Mouse (Mus musculus) urinary bladder, adult 2 months (tissue): Measurements from ENCODE around the gene Mageh1. TPM values are rescaled to one million over a fixed set of nuclear protein-coding genes. Genes with fewer than 3 reads are reported as not detected.
"Not testable (repeated sequence)": the region's sequence is repeated elsewhere in the genome, so short reads cannot be mapped to it uniquely, and the experiment has no call there.

Experiments used
- DNase-seq: peaks from one replicate; pipeline ENCODE4 v3.0.0; 2022; ENCODE audit warnings: low spot score
- polyA plus RNA-seq: library from polyadenylated mRNA; depleted of rRNA; stranded (reverse); fragments of >200 nt; gene quantifications from 2 replicates; pipeline ENCODE4 v1.2.3, GENCODE M21; 2012; rRNA removed

Gene Mageh1
- 25.4 and 29.9 TPM in 2 replicates for polyA plus RNA-seq

DNA sequence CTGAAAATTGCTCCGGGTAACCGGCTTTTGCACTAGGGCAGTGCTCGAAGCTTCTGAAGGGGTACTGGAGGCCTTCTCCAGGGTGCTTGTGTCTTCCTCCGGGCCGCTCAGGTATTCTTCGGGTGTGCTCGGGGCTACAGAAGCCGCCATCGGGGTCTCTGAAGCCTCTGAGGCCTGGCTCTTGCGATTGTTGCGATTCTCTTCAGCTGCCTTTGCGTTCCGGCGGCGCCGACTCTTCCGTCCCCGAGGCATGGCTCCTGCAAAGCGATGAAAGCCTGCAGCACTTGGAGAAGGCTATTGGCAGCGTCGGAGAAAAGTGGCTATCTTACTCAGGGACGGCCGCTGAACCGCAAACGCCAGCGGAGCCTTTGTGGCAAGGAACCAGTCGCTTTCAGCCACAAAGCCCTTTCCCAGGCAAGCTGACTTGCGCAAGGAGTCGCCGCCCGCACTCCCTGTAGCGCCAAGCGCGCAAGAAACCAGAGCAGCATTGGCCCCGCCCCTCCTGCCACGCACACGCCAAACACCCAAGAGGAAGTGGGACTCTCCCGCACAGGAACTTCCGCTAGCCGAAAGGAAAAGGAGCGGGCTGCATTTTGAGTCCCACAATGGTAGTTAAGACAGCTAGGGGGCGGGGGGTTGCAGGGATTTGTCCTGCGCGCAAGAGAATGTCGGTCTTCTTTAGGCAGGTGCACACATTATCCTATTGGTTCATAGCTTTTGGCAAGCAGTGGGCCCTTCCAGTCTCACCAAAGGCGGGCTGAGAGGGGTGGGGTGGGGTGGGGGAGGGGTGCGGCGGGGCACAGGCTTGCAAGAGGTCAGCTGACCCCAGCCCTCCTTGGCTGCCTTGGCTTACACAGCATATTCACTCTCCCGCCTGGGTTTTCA lies at the start of gene Mageh1:
Gene Mageh1, minus strand, starts transcription at position 489 of the 885 bp plus-strand sequence.
- peak; percentile 52 for DNase-seq

DNA sequence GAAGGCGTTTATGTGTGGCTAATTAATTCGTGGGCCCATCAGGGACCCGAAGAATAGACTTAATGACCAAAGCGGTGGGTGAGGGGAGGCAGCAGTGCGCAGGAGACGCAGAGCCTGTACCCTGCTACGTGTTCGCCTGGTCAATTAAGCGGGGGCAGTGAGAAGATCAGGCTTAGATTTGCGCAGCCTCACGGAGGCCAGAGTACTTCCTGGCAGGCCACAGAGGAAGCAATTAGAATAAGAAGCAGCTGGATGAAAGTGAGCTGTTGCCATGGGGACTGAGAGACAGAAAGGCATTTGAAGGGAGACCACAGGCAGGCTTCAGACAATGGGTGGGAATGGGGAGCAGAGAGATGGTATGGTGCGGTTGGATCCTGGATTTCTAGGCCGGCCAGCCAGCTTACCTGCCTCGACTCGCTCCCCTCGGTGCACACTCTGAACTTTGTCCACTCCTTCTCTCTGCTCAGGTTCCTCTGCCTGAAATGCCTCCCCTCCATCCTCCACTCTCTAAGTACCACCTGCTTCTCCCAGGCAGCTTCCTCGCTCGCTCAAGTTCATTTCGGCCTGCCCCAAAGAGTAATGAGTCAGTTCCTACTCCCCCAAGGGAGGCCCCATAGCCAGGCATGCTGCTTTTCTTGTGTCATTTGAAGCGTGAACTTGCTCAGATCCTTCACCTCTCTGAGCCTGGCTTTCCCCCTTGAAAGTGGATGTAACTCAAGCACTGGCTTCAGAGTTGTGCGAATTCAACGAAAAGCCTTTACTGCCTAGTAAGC lies 783 bp upstream of the Mageh1 start:
- DNase-seq = not testable (repeated sequence)

DNA sequence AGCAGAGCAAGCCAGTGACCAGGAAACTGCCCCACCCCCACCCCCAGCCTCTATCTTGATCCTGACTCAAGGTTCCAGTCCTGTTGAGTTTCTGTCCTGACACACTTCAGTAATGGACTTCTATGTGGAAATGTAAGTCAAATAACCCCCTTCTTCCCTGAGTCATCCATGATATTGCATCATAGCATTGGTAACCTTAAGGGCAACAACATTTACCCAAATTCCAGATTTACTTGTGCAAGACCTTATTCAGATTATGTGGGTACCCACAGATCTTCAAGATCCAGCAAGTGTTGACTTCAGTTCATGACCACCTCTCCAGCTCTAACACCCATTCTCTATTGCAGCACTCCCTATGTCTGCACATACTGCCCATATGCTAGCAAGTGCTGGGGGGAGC lies 5.8 kb downstream of the Mageh1 start:
- not testable (repeated sequence) for DNase-seq

DNA sequence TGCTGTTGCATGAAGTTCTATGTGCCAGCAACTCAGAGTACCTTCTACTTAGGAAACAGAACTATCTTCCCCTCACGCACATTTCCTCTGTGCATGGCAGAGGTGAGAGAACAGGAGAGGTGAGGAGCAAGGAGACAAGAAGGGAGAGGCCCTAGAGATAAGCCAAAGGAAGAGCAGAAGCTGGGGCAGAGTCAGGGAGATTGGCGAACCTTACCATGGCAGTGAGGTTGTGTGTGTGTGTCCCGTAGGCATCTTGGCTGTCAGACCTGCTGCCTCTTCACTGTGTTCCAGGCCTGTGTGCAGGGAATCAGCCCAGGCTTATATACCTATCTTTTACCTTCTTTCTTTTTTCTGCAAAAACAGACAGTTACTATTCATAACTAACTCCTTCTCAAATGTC lies 11.7 kb downstream of the Mageh1 start:
- DNase-seq = not testable (repeated sequence)

DNA sequence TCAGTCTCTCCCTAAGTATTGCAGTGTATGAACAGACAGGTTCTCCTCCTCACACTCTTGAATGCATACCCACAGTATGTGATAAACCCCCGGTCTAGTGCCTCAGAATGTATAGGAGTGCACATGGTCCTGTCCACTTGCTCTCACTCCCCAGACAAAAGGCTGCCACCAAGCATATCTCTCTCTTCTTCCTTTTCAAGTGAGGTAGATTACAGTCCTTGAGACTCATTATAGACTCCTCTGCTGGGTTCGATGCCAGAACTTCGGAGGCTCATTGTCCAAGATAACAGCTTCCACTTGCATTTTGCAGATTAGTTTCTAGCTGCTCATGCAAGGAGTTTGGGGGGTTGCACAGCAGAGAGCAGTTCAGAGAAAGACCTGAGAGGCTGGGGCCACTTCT lies 12.1 kb downstream of the Mageh1 start:
- DNase-seq = not testable (repeated sequence)

DNA sequence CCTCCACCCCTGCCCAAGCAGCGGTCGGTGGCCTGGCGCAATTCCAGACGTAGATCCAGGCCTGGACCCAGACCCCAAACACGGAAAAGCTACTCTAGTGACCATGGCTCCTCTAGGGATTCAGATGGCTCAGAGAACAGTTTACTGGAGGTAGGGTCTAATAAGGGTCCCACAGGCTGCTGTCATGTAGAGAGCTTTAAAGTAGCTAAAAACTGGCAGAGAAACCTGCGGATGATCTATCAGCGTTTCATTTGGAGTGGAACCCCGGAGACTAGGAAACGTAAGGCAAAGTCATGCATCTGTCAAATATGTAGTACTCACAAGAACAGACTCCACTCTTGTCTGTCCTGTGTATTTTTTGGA lies 29.7 kb downstream of the Mageh1 start:
- DNase-seq = no peak

DNA sequence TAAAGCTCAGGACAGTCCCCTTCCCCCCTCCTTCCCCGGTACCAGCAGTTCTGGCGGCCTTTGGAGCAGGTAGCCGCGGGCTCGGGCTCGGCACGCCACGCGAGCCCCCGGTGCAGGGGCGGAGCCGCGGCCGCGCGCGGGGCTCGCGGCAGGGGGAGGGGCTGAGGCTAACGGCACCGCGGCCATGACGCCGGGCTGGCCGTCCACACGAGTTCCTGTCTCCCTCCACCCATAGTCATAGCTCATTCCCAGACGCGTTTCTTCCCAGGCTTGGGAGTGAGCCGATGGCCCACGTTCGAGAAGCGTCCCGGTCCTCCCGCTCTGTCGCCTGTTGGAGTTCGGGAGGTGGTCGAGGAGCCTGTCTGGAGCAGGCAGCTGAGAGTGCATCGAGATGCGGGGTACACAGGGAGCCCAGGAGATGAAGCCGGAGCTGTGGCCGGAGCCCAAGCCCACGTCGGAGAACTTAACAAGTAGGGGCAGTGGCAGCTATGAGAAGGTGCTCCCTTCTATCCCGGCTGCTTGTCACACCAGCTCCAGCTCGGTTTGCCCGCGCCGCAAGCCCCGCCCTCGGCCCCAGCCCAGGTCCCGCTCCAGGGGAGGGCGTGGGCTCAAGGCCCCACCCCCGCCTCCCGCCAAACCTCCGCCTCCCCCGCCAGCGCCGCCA lies 30.2 kb downstream of the Mageh1 start:
- peak; percentile 28 for DNase-seq

DNA sequence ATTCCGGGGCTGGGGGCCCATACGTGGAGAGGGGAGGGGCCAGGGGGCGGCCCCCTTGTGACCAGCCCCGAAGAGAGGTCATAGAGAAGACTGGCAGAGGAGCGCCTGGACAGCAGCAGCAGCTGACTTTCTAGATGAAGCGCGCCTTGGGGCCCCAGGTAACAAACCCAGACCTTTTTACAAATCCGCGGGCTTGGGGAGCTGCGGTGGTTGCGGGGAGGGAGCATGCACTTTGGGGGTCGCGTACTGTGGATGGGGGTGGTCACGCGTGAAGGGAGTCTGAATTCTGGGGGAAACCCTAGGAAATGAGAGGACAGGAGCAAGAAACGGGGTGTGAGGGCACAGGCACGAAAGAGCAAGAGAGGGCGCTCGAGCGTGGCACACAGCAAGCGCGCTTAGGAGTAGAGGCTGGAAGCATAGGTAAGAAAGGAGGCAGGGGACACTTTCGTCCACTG lies 31.0 kb downstream of the Mageh1 start, which contains the start of gene Usp51:
Gene Usp51, plus strand, starts transcription at position 83 of the 455 bp plus-strand sequence.
- DNase-seq = peak; percentile 19

DNA sequence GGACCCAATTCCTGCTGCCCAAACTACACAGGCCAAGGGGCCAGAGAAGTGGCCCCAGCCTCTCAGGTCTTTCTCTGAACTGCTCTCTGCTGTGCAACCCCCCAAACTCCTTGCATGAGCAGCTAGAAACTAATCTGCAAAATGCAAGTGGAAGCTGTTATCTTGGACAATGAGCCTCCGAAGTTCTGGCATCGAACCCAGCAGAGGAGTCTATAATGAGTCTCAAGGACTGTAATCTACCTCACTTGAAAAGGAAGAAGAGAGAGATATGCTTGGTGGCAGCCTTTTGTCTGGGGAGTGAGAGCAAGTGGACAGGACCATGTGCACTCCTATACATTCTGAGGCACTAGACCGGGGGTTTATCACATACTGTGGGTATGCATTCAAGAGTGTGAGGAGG lies 41.3 kb downstream of the Mageh1 start:
- DNase-seq = not testable (repeated sequence)

DNA sequence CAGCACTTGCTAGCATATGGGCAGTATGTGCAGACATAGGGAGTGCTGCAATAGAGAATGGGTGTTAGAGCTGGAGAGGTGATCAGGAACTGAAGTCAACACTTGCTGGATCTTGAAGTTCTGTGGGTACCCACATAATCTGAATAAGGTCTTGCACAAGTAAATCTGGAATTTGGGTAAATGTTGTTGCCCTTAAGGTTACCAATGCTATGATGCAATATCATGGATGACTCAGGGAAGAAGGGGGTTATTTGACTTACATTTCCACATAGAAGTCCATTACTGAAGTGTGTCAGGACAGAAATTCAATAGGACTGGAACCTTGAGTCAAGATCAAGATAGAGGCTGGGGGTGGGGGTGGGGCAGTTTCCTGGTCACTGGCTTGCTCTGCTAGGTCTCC lies 47.5 kb downstream of the Mageh1 start:
- DNase-seq = not testable (repeated sequence)

Other genes with a start within 250 kb of the Mageh1 start
- gene Usp51, start 31.1 kb downstream of the Mageh1 start, polyA plus RNA-seq = 0.03 and 0.06 TPM in 2 replicates
- 0.04 and 0.08 TPM in 2 replicates for gene Foxr2, start 81.2 kb upstream of the Mageh1 start, polyA plus RNA-seq
- 6.5 and 7.7 TPM in 2 replicates for gene Rragb, start 102.4 kb upstream of the Mageh1 start, polyA plus RNA-seq
- 1.9 and 2.0 TPM in 2 replicates for gene Klf8, start 199.9 kb upstream of the Mageh1 start, polyA plus RNA-seq